Mouse (Mus musculus) liver, embryonic 16.5 days (tissue): ENCODE data around the gene Il1f6. TPM values are rescaled to one million over a fixed set of nuclear protein-coding genes. Genes with fewer than 3 reads are reported as not detected.
"Not testable (repeated sequence)": the region's sequence is repeated elsewhere in the genome, so short reads cannot be mapped to it uniquely, and the experiment has no call there.

Experiments used
- ATAC-seq: fragments of 200-750 bp; cut with Nextera tagmentation; 2 replicates; pipeline ENCODE4 v1.8.0; 2017; ENCODE audit warnings: low read depth, mild to moderate bottlenecking, moderate number of reproducible peaks, moderate library complexity
- H3K27ac ChIP-seq: fragments of 300-500 bp; sonication (generic); 2 replicates; pipeline ENCODE4 v1.5.1; 2014; ENCODE audit warnings: mild to moderate bottlenecking, low read length
- H3K27me3 ChIP-seq: fragments of 300-500 bp; sonication (generic); 2 replicates; pipeline ENCODE4 v1.6.1; 2014; ENCODE audit warnings: low read depth, low read length, mixed read lengths; ENCODE audit not compliant: control insufficient read depth, insufficient read depth
- H3K36me3 ChIP-seq: fragments of 300-500 bp; sonication (generic); 2 replicates; pipeline ENCODE4 v1.6.1; 2014; ENCODE audit warnings: mild to moderate bottlenecking; ENCODE audit not compliant: control insufficient read depth, insufficient read depth
- H3K4me1 ChIP-seq: fragments of 300-500 bp; sonication (generic); 2 replicates; pipeline ENCODE4 v1.6.1; 2014; ENCODE audit warnings: low read depth, low read length, mixed read lengths; ENCODE audit not compliant: control insufficient read depth
- H3K4me2 ChIP-seq: fragments of 300-500 bp; sonication (generic); 2 replicates; pipeline ENCODE4 v1.6.1; 2014; ENCODE audit warnings: low read depth, low read length, mixed read lengths
- H3K4me3 ChIP-seq: fragments of 300-500 bp; sonication (generic); 2 replicates; pipeline ENCODE4 v1.5.1; 2014; ENCODE audit warnings: low read depth, mild to moderate bottlenecking, low read length
- H3K9ac ChIP-seq: fragments of 300-500 bp; sonication (generic); 2 replicates; pipeline ENCODE4 v1.6.1; 2014; ENCODE audit warnings: low read depth, low read length
- H3K9me3 ChIP-seq: fragments of 300-500 bp; sonication (generic); replicated peaks from 2 replicates; pipeline ENCODE4 v1.6.1; 2016; ENCODE audit warnings: low read length; ENCODE audit not compliant: control insufficient read depth
- WGBS: fragments of 180-500 bp; shearing (Covaris S2); extraction: QIAGEN DNeasy Blood & Tissue Kit; methylation state at CpG from one replicate; pipeline ENCODE4 v1.1.7; 2014; ENCODE audit not compliant: insufficient replicate concordance; 5-methylcytosine and 5-hydroxymethylcytosine counted together
- polyA plus RNA-seq: library from polyadenylated mRNA; unstranded; fragments of >200 nt; fragmentation: Nextera tagmentation; extraction: Ambion mirVana; gene quantifications from 2 replicates; pipeline ENCODE4 v1.2.1, GENCODE M21; 2015

Gene Il1f6
- not detected in 2 replicates for polyA plus RNA-seq

- H3K4me1 ChIP-seq, result no peaks in the 10 kb centered on the region
- 66% methylated on average over 2 of the region's 2 CpGs for WGBS
- H3K4me2 ChIP-seq, result no peak within 1 kb of the TSS
- H3K9me3 ChIP-seq, result no peaks in the 10 kb centered on the region
- no peak within 1 kb of the TSS for H3K4me3 ChIP-seq
- H3K27me3 ChIP-seq, result no peaks in the 10 kb centered on the region
- ATAC-seq, result no peak
- no peak within 1 kb of the TSS for H3K27ac ChIP-seq
- H3K9ac ChIP-seq, result no peak within 1 kb of the TSS
- no peaks in the 10 kb centered on the region for H3K36me3 ChIP-seq
Measured at GRCm38 (mm10) chr2:24215118-24215517, at the start of gene Il1f6. Il1f6 (plus strand) TSS chr2:24215418.

- 7% methylated on average over 14 of the region's 14 CpGs for WGBS
- ATAC-seq, H3K9ac ChIP-seq, H3K27ac ChIP-seq, H3K4me1 ChIP-seq, H3K4me3 ChIP-seq, H3K9me3 ChIP-seq, H3K27me3 ChIP-seq, H3K36me3 ChIP-seq: not testable (repeated sequence)
- H3K4me2 ChIP-seq, result peak overlapping the region; percentile 9; the same call in 1 of the 2 replicates
Measured at GRCm38 (mm10) chr2:24181683-24182331, 33.4 kb upstream of the Il1f6 start.

- not testable (repeated sequence) for H3K4me1 ChIP-seq, H3K4me3 ChIP-seq, H3K9me3 ChIP-seq, H3K27me3 ChIP-seq, H3K27ac ChIP-seq, H3K36me3 ChIP-seq, H3K9ac ChIP-seq, ATAC-seq
- peak overlapping the region; percentile 9; the same call in 1 of the 2 replicates for H3K4me2 ChIP-seq
- 44% methylated on average over 13 of the region's 13 CpGs for whole genome bisulfite sequencing
Measured at GRCm38 (mm10) chr2:24182423-24183147, 32.6 kb upstream of the Il1f6 start.

- not testable (repeated sequence) for H3K4me3 ChIP-seq, H3K9ac ChIP-seq, H3K4me2 ChIP-seq, H3K4me1 ChIP-seq, H3K27ac ChIP-seq, H3K9me3 ChIP-seq, H3K27me3 ChIP-seq, H3K36me3 ChIP-seq
- ATAC-seq, result peak; percentile 53; the same call in 1 of the 2 replicates
Measured at GRCm38 (mm10) chr2:24184092-24184491, 31.1 kb upstream of the Il1f6 start.

GRCm38 (mm10) chr2:24186176-24186575, 29.0 kb upstream of the Il1f6 start, which contains the start of gene Il1f9:
Il1f9 (plus strand) TSS chr2:24186476.
- H3K9ac ChIP-seq, result no peak within 1 kb of the TSS
- no peak within 1 kb of the TSS for H3K4me3 ChIP-seq
- no peaks in the 10 kb centered on the region for H3K4me1 ChIP-seq
- H3K27ac ChIP-seq, result no peak within 1 kb of the TSS
- no peaks in the 10 kb centered on the region for H3K9me3 ChIP-seq
- H3K36me3 ChIP-seq, result no peaks in the 10 kb centered on the region
- no peak within 1 kb of the TSS for H3K4me2 ChIP-seq
- H3K27me3 ChIP-seq, result no peaks in the 10 kb centered on the region
- no peak for ATAC-seq
- WGBS, result 77% methylated on average over 1 of the region's 1 CpGs

- H3K4me2 ChIP-seq, result no peak overlapping the region
- H3K27me3 ChIP-seq, result no peaks in the 10 kb centered on the region
- H3K4me3 ChIP-seq, result no peak overlapping the region
- H3K4me1 ChIP-seq, result no peaks in the 10 kb centered on the region
- H3K36me3 ChIP-seq, result no peaks in the 10 kb centered on the region
- ATAC-seq, result 0 out of 2 replicates have a peak, but pooled peaks have one; percentile 39
- no peak overlapping the region for H3K9ac ChIP-seq
- H3K9me3 ChIP-seq, result no peaks in the 10 kb centered on the region
- 40% methylated on average over 6 of the region's 6 CpGs for WGBS
- no peak overlapping the region for H3K27ac ChIP-seq
Measured at GRCm38 (mm10) chr2:24187585-24187984, 27.6 kb upstream of the Il1f6 start.

- WGBS, result 41% methylated on average over 1 of the region's 1 CpGs
- Histone ChIP-seq H3K4me3 (no peak overlapping the region), H3K36me3 (no peaks in the 10 kb centered on the region), H3K27ac (no peak overlapping the region), H3K9ac (no peak overlapping the region), H3K9me3 (no peaks in the 10 kb centered on the region), H3K4me2 (no peak overlapping the region), H3K4me1 (no peaks in the 10 kb centered on the region), H3K27me3 (no peaks in the 10 kb centered on the region)
- no peak for ATAC-seq
Measured at GRCm38 (mm10) chr2:24188189-24188588, 27.0 kb upstream of the Il1f6 start.

- H3K4me3 ChIP-seq, result no peak overlapping the region
- H3K4me1 ChIP-seq, result no peaks in the 10 kb centered on the region
- H3K9ac ChIP-seq, result no peak overlapping the region
- WGBS, result 58% methylated on average over 2 of the region's 2 CpGs
- H3K27ac ChIP-seq, result no peak overlapping the region
- H3K36me3 ChIP-seq, result no peaks in the 10 kb centered on the region
- H3K27me3 ChIP-seq, result no peaks in the 10 kb centered on the region
- ATAC-seq, result no peak
- H3K4me2 ChIP-seq, result no peak overlapping the region
- H3K9me3 ChIP-seq, result no peaks in the 10 kb centered on the region
Measured at GRCm38 (mm10) chr2:24227191-24227590, 12.0 kb downstream of the Il1f6 start.

GRCm38 (mm10) chr2:24267503-24267902, 52.3 kb downstream of the Il1f6 start:
- H3K4me1 ChIP-seq, result no peaks in the 10 kb centered on the region
- H3K4me2 ChIP-seq, result no peak overlapping the region
- H3K27ac ChIP-seq, result no peak overlapping the region
- no peaks in the 10 kb centered on the region for H3K27me3 ChIP-seq
- ATAC-seq, result no peak
- H3K9me3 ChIP-seq, result no peaks in the 10 kb centered on the region
- H3K9ac ChIP-seq, result no peak overlapping the region
- H3K4me3 ChIP-seq, result no peak overlapping the region
- no peaks in the 10 kb centered on the region for H3K36me3 ChIP-seq
- WGBS, result 69% methylated on average over 1 of the region's 1 CpGs
